Mouse (Mus musculus): ENCODE results near the gene Gpr158.
A peak's percentile ranks its signal among the peaks of the same experiment; 100 is the strongest.

Gpr158 gene

DNA sequence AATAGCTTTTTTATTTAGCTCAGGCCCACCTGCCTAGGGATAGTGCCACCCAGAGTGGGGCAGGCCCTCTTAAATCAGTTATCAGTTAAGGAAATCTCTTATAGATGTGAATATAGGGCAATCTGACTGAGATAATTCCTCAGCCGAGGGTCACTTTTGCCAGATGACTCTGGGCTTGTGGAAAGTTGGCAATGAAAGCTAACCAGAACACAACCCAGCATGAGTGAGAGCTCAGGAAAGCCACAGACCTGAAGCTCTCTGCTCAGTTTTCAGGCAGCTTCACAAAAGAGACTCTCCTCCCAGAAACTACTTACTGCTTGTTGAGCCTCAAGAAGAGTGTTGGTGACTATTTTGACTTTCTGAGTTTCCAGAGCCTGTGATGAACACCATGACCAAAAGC, 264.8 kb downstream of the Gpr158 start:
- peak; percentile 79 for DNase-seq (ENCODE audit: low read depth, low spot score)

DNA sequence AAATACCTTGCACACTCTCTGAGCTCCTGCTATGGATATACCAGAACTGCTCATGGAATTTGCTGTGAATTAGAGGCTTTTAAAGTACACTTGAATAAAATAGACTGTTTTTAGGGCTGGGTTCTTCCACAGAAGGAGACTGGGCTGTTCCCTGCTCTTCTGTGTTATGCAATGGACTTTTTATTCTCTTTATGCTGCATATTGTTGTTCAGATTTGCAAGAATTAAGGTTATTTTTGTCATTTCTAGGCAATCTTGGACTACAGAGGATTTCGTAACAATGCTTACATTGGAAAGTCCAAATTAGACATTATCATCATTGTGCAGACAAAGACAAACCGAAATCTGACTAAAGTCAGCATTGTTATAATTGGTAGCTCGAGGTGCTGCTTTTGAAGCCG, 298.4 kb downstream of the Gpr158 start:
- peak; percentile 65 for DNase-seq (ENCODE audit: low read depth, low spot score)

DNA sequence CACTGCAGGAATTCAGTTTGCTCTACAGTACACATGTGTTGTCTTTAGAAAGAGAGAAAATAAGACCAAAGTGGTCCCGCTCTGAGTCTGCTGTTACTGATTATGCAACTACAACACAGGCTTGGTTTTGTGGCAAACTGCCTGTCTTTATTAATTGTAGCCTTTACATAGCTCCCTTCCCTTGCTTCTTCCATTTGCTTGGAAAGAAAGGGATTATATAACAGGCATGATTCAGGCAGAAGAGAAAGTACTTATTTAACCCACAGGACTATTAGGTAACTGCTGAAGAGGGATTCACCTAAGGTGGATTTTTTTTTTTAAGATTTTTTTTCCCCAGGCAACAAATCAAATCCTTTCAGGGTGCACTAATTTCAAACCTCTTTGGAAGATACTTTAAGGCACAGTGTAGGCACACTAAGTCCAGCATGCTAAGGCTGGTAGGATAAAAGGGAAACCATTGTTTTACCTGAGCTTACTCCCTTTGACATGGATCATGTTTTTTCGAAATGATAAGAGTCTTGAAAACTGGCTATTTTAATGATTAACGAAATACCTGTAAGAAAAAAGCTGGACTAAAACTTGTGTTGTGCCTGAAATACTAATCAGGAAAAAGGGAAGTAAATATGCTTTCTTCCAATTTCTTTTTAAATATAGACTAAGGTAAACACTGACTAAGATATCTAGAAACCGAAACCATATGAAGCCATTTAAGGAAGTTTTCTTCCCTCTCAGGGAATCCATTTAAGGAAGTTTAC, 308.9 kb downstream of the Gpr158 start:
- DNase-seq (ENCODE audit: low read depth, low spot score): peak; percentile 78

DNA sequence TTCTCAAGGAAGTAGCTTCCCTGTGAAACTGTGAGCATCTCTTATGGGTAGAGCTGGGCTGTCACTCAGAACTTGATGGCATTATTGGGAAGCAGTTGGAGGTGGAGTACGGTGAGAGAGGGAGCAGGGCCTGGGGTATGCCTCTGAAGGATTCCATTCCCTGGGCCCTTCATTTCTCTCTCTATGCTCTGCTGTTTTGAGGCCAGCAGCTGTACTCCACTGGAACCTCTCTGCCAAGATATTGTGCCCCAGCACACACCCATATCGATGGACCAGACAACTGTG, 309.4 kb downstream of the Gpr158 start:
- no peak for DNase-seq (ENCODE audit: low read depth, low spot score)

DNA sequence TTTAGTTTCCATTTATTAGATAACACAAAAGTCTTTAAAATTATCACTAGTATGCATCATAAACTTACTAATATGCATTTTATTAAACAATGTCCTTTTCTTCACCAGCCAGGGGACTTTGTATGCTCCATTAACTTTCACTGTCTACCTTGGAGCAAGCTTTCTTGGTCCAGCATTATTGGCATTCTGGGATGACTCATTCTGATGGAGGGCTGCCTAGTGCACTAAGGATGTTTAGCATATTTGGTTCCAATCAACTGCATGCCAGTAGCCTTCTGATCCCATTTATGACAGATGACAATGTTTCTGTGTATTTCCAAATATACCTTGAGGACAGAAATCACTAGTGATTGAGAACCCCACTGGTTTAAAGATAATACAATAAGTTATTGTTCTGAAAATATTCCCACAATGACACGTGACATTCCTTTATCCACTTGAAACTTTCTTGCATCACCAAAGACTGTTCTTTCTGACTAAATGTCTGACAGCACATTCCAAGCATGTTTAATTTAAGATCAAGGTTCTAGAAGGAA, 313.5 kb downstream of the Gpr158 start:
- DNase-seq (ENCODE audit: low read depth, low spot score): no peak

DNA sequence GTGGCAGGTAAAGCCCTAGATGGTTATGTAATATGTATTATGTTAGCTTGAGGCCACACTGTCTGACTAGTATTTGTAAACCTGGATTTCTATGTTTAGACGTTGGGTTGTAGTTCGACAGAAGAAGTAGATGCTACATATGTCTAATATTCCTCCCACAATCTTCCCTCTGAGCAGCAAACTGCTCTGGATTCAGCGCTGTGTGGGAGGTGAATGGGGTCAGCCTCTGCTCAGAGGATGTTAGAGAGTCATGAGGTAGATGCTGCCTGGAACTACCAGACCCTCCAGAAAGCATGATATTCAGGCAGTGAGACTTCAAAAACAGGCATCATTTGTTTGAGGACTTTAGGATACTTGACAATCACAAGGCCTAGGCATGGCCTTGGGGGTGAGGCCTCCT, 317.4 kb downstream of the Gpr158 start:
- DNase-seq (ENCODE audit: low read depth, low spot score): peak; percentile 64

DNA sequence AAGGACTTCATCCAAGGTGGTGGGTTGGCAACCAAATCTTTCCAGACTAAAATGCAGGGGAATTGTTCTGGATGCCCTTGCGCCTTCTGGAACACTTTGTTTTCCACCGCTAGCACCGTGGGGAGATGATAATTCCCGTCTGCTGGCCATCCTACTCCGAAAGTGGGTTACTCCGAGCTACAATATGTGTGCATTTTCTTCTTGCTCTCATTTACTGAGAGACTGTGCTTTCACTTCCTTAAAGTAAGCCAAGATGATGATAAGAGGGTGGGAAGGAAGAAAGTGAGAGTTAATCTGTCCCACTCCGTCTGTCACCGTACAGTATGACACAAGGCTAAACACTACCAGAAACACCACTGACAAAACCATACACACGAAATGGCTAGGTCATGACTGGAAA, 325.8 kb downstream of the Gpr158 start:
- DNase-seq (ENCODE audit: low read depth, low spot score): peak; percentile 65

DNA sequence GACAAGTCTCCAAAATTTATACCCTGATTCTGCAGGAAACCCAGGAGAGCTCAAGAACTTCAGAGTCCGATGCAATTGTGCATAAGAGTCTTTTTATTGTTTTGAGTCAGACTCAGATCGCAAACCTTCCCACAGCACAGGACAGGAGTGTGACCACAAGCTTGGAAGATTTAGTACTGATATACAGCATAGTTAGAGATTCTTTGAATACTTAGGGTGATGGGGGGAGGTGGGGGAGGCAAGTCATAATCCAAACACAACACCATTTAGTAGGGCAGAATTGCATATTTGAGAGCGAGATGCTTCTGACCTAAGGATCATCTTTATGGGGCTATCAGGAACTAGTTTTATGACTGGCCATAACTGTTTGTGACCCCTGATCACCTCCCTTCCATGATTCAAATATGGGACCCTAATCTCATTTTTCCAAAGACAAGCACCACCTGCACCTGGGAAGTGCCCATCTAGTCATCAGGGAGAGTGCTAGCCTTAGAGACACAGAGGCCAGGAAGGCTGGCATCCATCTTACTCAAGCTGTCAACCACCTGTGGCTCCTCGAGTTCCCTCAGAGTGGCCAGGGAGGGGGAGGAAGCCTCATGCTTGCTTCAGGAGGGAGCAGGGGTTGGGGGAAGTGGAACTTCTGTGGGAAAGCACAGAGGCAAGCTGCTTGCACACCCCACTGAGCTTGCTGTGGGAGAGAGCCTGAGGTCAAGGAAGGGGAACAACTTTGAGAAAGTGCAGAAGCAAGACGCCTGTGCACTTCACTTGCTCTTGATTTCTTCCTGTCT, 326.7 kb downstream of the Gpr158 start:
- DNase-seq (ENCODE audit: low read depth, low spot score): peak; percentile 60

DNA sequence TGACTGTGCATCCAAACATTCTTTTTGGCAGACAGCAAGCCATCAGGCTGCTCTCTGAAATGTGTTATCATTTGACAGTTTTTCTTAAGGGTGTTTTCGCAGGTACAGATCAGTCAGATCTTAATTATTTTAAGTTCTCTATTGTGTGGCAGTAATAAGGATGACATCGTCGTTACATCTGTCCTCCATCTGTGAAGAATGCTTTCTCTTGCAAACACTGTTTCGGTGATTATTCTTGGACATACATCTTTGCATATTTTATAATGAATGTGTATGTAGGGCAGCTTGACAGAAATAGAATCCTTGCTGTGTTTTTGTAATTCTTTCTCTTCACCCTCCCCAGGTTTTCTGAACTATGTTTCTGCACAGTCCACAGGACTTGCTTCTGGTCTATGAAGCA, 360.7 kb downstream of the Gpr158 start:
- peak; percentile 80 for DNase-seq (ENCODE audit: low read depth, low spot score)

DNA sequence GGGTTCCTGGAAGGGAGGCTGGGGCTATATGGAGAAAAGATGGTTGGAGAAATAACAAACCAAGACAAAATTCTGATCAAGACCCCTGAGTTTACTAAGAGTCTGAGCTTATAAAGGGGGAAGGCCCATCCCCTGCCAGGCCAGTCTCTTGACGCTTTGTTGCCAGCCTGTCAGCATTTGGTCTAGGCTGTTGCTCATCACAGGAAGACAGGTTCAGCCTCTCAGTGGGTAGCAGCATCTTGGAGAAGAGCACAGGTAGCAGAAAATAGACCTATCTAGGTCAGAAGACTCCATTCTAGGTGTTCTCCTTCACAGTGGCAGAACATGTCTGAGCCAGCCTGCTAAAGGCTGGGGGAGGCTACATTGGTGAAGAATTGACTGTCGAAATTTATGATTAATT, 416.4 kb downstream of the Gpr158 start:
- DNase-seq (ENCODE audit: low read depth, low spot score): peak; percentile 74

DNA sequence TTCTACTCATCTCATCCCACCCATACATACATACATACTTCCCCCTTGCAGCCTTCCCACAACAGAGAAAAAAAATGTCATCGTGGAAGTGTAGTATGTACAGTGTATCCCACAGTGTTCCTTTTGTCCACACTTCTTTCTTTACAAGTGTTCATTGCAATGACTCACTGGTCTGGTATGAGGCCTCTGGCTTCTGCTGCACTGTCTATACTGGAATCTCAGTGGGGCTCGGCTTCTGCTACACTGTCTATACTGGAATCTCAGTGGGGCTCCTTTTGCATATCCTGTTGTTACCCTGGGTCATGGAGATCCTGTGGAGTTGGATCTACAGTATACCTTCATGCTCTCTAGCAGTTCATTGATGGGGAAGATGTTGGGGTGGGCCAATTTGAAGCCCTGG, 425.8 kb downstream of the Gpr158 start:
- no peak for DNase-seq (ENCODE audit: low read depth, low spot score)

DNA sequence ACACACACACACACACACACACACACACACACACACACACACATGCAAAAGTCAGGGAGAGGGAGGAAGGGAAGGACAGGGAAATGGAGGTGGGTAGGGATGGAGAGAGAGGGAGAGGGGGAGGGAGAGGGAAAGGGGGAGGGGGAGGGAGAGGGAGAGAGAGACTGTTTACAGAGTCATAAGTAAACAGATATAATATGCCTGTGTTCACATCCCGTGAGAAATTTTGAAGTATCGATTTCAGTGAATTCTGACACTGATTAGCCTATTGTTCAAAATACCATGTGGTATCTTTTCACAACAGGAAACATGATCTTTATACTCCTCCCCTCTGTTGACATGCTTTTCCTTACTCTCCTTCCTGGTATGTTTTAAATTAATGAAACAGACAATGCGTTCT, 432.3 kb downstream of the Gpr158 start:
- no peak for DNase-seq (ENCODE audit: low read depth, low spot score)

DNA sequence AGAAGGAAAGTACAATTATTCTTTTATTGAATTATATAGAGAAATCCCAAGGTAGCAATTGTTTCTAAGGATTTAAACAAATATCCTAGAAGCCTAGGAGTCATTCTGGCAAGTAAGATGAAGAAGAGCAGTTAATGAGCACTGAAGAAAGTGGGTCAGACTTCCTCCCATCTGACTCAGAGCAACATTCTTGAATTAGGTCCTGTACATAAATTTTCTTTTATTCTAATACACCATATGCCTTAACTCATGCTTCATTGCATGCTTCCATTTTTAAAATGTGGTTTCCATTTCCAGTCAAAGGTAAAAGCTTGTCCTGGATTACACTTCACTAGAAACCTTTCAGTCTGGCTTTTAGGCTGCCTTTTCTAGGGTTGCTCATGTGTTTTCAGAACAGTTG, 432.7 kb downstream of the Gpr158 start:
- peak; percentile 65 for DNase-seq (ENCODE audit: low read depth, low spot score)

DNA sequence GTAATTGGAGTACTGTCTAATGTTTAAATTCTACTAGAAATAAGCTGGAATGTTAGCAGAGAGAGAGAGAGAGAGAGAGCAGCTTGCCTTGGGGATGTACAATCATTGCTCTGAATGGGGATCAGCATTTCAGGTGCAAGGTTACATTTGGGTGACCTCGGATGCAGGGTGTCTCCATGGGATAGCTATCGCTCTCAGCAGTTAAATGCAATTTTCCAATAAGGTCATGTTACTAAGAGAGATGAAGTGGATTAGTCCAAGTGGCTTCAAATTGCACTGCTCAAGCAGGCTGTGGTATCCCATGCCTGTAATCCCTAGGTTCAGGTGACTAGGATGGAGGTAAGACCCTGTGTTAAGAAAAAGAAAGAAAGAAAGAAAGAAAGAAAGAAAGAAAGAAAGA, 441.2 kb downstream of the Gpr158 start:
- no peak for DNase-seq (ENCODE audit: low read depth, low spot score)

DNA sequence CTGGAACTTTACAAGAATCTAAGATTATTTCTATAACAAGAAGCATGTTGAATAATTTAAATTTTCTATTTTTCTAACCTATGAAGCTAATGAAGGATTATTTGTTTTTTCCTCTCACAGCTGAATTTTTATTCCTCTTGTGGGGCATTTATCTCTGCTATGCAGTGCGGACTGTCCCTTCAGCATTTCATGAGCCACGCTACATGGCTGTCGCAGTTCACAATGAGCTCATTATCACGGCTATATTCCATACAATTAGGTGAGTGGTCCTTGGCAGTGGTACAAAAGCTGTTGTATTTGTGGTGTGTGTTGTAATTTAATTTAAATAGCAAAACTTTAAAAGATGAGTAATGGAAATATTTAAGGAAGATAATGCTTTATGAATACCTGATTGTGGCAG, 443.1 kb downstream of the Gpr158 start:
- DNase-seq (ENCODE audit: low read depth, low spot score): no peak

DNA sequence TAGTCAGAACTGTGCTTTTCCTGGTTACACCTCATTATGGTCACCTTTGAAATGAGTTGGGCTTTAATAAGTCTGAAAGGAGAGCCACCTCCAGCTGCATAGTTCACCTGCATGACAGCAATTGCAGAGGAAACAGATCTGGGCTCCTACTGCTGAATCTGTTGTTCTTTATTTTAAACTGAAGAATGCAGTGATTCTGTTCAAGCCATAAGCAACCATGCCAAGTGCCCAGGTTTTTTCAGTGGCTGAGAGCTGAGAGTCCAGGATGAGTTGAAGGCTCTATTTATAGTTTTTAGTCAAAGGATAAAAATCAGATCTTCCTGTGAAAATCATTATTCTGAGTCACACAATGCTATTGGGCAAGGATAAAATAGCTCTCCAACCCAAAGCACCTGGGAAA, 496.7 kb downstream of the Gpr158 start:
- peak; percentile 84 for DNase-seq (ENCODE audit: low read depth, low spot score)
